Comparison of ENCODE assay signal across 8 mouse cellular contexts in genomic region chr12:118854831-118855453, GRCm38 (mm10). TPM values are rescaled to one million over a fixed set of nuclear protein-coding genes. Genes with fewer than 3 reads are reported as not detected.
A peak's percentile ranks its signal among the peaks of the same experiment; 100 is the strongest.
DNase-seq lines count a peak whose midpoint lies in the region; ATAC-seq and TF ChIP-seq lines count a peak whose summit lies in the region.

No protein-coding gene starts in this region.

- H3K36me3 ChIP-seq in thymus, adult 2 months (ENCODE audit: control insufficient read depth, insufficient read depth, low read length), result no peaks in the 10 kb centered on the region
- no peaks in the 10 kb centered on the region for H3K36me3 ChIP-seq in heart, embryonic 10.5 days
- no peaks in the 10 kb centered on the region for H3K36me3 ChIP-seq in liver, embryonic 12.5 days
- H3K36me3 ChIP-seq in myocyte (ENCODE audit: control insufficient read depth, insufficient read depth), result no peaks in the 10 kb centered on the region

- peak; percentile 37 for DNase-seq in thymus, adult 2 months
- no peak for DNase-seq in thymus, adult 18-20 months
- DNase-seq in cerebellum, postnatal 36 days, result peak; percentile 56 to 57
- DNase-seq in heart, embryonic 10.5 days (ENCODE audit: low spot score), result peak; percentile 89
- peak; percentile 60 for DNase-seq in kidney, adult 9 months
- peak; percentile 28 for DNase-seq in thymus, postnatal 0 days (ENCODE audit: low spot score)

- no peak for TF ChIP-seq CTCF in thymus, adult 2 months (IDR thresholded peaks at IDR 0.05; ENCODE audit: borderline replicate concordance, control insufficient read depth, extremely low read depth, insufficient read depth, low read length, poor library complexity)

- no peak for TF ChIP-seq POLR2A in thymus, adult 2 months (IDR thresholded peaks at IDR 0.05; ENCODE audit: control insufficient read depth, extremely low read depth, insufficient read depth, low read length, poor library complexity)
- no peak for TF ChIP-seq POLR2A in myocyte (IDR thresholded peaks at IDR 0.05; ENCODE audit: insufficient read length, low read depth)

- peak overlapping the region; percentile 47 for H3K4me2 ChIP-seq in liver, embryonic 12.5 days
- peak overlapping the region; percentile 70 for H3K4me2 ChIP-seq in myocyte (ENCODE audit: low read depth)

- WGBS in thymus, adult 2 months, result 3% methylated on average over 34 of the region's 34 CpGs
- under 1% methylated on average over 34 of the region's 34 CpGs for WGBS in heart, embryonic 10.5 days
- WGBS in liver, embryonic 12.5 days (ENCODE audit: insufficient replicate concordance), result 1% methylated on average over 34 of the region's 34 CpGs

- H3K27me3 ChIP-seq in thymus, adult 2 months (ENCODE audit: control insufficient read depth, insufficient read depth, low read length), result peaks cover 2% of the 10 kb centered on the region; the same call in 1 of the 2 replicates
- peaks cover 42% of the 10 kb centered on the region for H3K27me3 ChIP-seq in heart, embryonic 10.5 days (ENCODE audit: insufficient read depth, poor library complexity, severe bottlenecking)
- peaks cover 64% of the 10 kb centered on the region for H3K27me3 ChIP-seq in liver, embryonic 12.5 days (replicated peaks)
- H3K27me3 ChIP-seq in myocyte (ENCODE audit: control insufficient read depth, insufficient read depth, insufficient read length), result no peaks in the 10 kb centered on the region

- no peaks in the 10 kb centered on the region for H3K79me2 ChIP-seq in myocyte (ENCODE audit: control insufficient read depth, insufficient read depth)

- H3ac ChIP-seq in myocyte (ENCODE audit: control insufficient read depth, insufficient read length), result no peak overlapping the region

- H3K27ac ChIP-seq in thymus, adult 2 months (ENCODE audit: control insufficient read depth, insufficient read depth, low read length), result no peak overlapping the region
- H3K27ac ChIP-seq in heart, embryonic 10.5 days, result peak overlapping the region; percentile 79
- no peak overlapping the region for H3K27ac ChIP-seq in liver, embryonic 12.5 days

- no peaks in the 10 kb centered on the region for H3K4me1 ChIP-seq in thymus, adult 2 months (replicated peaks; ENCODE audit: control insufficient read depth, insufficient read depth, low read length)
- H3K4me1 ChIP-seq in heart, embryonic 10.5 days, result peaks cover 8% of the 10 kb centered on the region
- H3K4me1 ChIP-seq in liver, embryonic 12.5 days, result no peaks in the 10 kb centered on the region

- ATAC-seq in liver, embryonic 12.5 days, result peak; percentile 79

- no peak overlapping the region for H3K9ac ChIP-seq in liver, embryonic 12.5 days

- H3K9me3 ChIP-seq in heart, embryonic 10.5 days, result no peaks in the 10 kb centered on the region
- no peaks in the 10 kb centered on the region for H3K9me3 ChIP-seq in liver, embryonic 12.5 days (replicated peaks)

- H3K4me3 ChIP-seq in thymus, adult 2 months (ENCODE audit: control insufficient read depth, insufficient read depth, low read length), result no peak overlapping the region
- H3K4me3 ChIP-seq in heart, embryonic 10.5 days, result peak overlapping the region; percentile 67
- peak overlapping the region; percentile 31 for H3K4me3 ChIP-seq in liver, embryonic 12.5 days
- H3K4me3 ChIP-seq in myocyte, result no peak overlapping the region

TF ChIP-seq in myocyte, 11 proteins besides CTCF, POLR2A, EP300 and RAD21:
- TF ChIP-seq POLR2AphosphoS2 (IDR thresholded peaks at IDR 0.05; ENCODE audit: insufficient read length, low read depth) (peak; percentile 17), TCF3 (IDR thresholded peaks at IDR 0.05; ENCODE audit: insufficient read length, low read depth) (no peak), MYOG (IDR thresholded peaks at IDR 0.05; ENCODE audit: control insufficient read depth in 1 of 3, insufficient read depth in 1 of 3, insufficient read length in 2 of 3, low read depth in 2 of 3) (peak in 1 of 3 experiments; percentile 15)

RNA-seq across cellular contexts. Expression of gene Sp8, which starts 8.8 kb away (rescaled TPM):
- 0.03 TPM in 1 of 2 replicates, not detected in the other for polyA plus RNA-seq in thymus, adult 2 months (2012; rRNA removed)
- 0.07 and 0.46 TPM in 2 replicates for polyA plus RNA-seq in heart, embryonic 10.5 days (2016; fragmentation: Nextera tagmentation; extraction: Ambion mirVana)
- polyA plus RNA-seq in liver, embryonic 12.5 days (2016; fragmentation: Nextera tagmentation; extraction: Ambion mirVana), result 0.02 TPM in 2 replicates
- 1.2 TPM for polyA plus RNA-seq in myocyte (2012; fragmentation: generic; extraction: Trizol)
- polyA plus RNA-seq in thymus, postnatal 0 days (2015; fragmentation: Nextera tagmentation; extraction: Ambion mirVana), result 0.07 TPM in 1 of 2 replicates, not detected in the other

Comparison
In these comparisons a context has a peak if more than half of its experiments do, and no peak if none do; other contexts are left out.
1. DNase-seq: peak in thymus, adult 2 months (single experiment), cerebellum, postnatal 36 days (2 of 2), heart, embryonic 10.5 days (single experiment), kidney, adult 9 months (single experiment) and thymus, postnatal 0 days (single experiment); none in thymus, adult 18-20 months (0 of 2).
2. H3K4me3 ChIP-seq: peak in heart, embryonic 10.5 days (single experiment) and liver, embryonic 12.5 days (single experiment); none in thymus, adult 2 months (single experiment) and myocyte (single experiment).